Mouse (Mus musculus): ENCODE data around the gene C1qtnf9. TPM values are rescaled to one million over a fixed set of nuclear protein-coding genes. Genes with fewer than 3 reads are reported as not detected.

The C1qtnf9 gene
- polyA plus RNA-seq (2014; fragmentation: Illumina TruSeq; extraction: RNeasy Lipid Tissue Mini Kit (QIAGEN cat#74804)), result 2.6 TPM

DNA sequence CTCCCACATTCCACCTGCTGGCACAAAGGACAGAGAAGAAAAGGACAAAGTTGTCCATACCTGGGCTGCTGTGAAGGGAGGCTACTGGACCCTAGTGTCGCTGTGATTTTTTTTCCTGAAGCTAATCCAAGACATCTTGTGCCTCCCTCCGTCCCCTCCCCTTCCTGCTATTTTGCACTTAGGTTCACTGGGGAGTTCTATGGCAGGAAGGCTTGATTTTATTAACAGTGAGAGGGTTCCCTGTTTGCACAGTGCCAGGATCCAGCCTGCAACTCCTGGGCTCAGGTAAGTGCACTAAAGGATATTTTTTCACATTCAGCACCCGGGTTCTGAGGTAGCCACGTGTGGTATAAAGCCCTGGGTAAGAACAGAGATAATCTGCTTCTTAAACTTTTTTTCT is at the start of gene C1qtnf9:
Gene C1qtnf9 (plus strand): TSS at position 251 of the 400 bp plus-strand sequence.

GRCm38 (mm10) chr14:60784427-60785315 is 16.7 kb downstream of the C1qtnf9 start, which contains the start of gene Mipep:
Mipep (plus strand) TSS chr14:60784573.

Other genes starting within 250 kb of the C1qtnf9 start
- 15.2 TPM for gene Spata13, start 134.1 kb upstream of the C1qtnf9 start, polyA plus RNA-seq (2014; fragmentation: Illumina TruSeq; extraction: RNeasy Lipid Tissue Mini Kit (QIAGEN cat#74804))
- 31.9 TPM for gene Mipep, start 16.4 kb downstream of the C1qtnf9 start, polyA plus RNA-seq (2014; fragmentation: Illumina TruSeq; extraction: RNeasy Lipid Tissue Mini Kit (QIAGEN cat#74804))